Mouse (Mus musculus): ENCODE measurements at regions not wholly inside any gene's neighbourhood (a gene's known extent, or its start where the extent isn't known, plus 50 kb on each side); places are given as distances from the start of the nearest gene placed in this dataset.

DNA sequence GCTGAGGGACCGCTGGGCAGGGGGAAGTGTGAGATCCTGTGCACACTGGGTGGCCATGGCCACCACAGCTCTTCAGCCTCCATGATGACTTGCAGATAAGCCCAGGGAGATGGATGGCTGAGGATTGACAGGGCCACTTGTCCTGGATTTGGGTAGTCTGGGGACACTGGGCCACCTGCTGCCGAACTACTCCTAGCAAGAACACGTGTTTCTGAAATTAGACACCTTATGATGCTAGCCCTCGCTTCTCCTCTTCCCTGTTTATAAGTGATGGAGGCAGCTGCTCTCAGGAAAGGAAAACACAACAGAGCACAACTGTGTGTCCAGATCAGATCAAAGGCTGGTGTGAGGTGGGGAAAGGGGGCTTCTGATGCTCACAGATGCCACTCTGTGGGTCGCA lies 64.9 kb upstream of the Tpm1 start:
- Histone ChIP-seq H3K27me3 (replicated peaks) (no peaks in the 10 kb centered on the region), H3K4me3 (replicated peaks) (no peak overlapping the region), H3K9ac (no peak overlapping the region), H3K9me3 (no peaks in the 10 kb centered on the region), H3K27ac (no peak overlapping the region), H3K36me3 (no peaks in the 10 kb centered on the region), H3K4me2 (no peak overlapping the region), H3K4me1 (peaks cover 11% of the 10 kb centered on the region; the same call in 1 of the 2 replicates)
- ATAC-seq (ENCODE audit: insufficient read depth, low FRiP score, low read depth), result no peak
- WGBS, result 67% methylated on average over 5 of the region's 5 CpGs

DNA sequence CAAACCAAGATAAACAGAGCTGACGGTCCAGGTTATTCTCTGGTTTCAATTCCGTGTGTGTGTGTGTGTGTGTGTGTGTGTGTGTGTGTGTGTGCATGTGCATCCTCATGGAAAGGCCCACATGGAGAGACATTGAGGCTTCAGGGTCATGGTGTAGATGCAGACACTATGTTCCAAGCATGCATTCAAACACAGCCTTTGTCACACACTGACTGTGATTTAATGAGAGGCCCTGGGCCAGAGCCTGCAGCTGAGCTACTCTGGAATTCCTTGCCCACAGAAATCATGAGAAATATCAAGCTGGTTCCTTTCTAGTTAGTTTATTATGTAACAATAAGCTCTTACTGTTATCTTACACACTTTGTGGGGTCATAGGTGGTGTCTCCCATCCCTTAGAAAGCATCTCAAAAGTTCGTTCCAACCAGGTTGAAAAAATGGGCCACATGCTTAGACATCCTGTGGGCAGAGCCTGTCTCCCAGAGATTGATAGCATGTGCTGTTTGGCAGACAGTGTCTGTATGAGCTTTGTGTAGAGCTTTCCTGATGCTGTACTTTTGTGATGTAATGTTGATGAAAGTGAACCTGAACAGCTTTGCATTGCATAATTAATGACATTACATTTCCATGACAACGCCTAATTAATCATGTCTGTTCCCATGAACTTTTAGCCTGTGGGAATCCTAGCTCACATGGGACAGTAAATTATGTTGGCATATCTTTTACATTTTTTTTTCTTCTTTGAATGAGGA lies 62.8 kb upstream of the Tpm1 start:
- no peak overlapping the region for H3K9ac ChIP-seq
- peaks cover 11% of the 10 kb centered on the region; the same call in 1 of the 2 replicates for H3K4me1 ChIP-seq
- WGBS, result 65% methylated on average over 4 of the region's 4 CpGs
- no peaks in the 10 kb centered on the region for H3K9me3 ChIP-seq
- no peaks in the 10 kb centered on the region for H3K27me3 ChIP-seq (replicated peaks)
- no peaks in the 10 kb centered on the region for H3K36me3 ChIP-seq
- peak overlapping the region; percentile 14; the same call in 1 of the 2 replicates for H3K27ac ChIP-seq
- no peak for ATAC-seq (ENCODE audit: insufficient read depth, low FRiP score, low read depth)
- H3K4me3 ChIP-seq (replicated peaks), result no peak overlapping the region
- H3K4me2 ChIP-seq, result no peak overlapping the region

- no peaks in the 10 kb centered on the region for H3K9me3 ChIP-seq
- 0 out of 2 replicates have a peak overlapping the region, but pooled peaks have one; percentile 0 for H3K27ac ChIP-seq
- H3K4me2 ChIP-seq, result no peak overlapping the region
- no peak for ATAC-seq (ENCODE audit: insufficient read depth, low FRiP score, low read depth)
- H3K9ac ChIP-seq, result no peak overlapping the region
- H3K4me3 ChIP-seq (replicated peaks), result no peak overlapping the region
- no peaks in the 10 kb centered on the region for H3K27me3 ChIP-seq (replicated peaks)
- WGBS, result 11% methylated on average over 3 of the region's 3 CpGs
- peaks cover 19% of the 10 kb centered on the region for H3K4me1 ChIP-seq
- H3K36me3 ChIP-seq, result no peaks in the 10 kb centered on the region
Measured at GRCm38 (mm10) chr9:67107938-67108337, 58.7 kb upstream of the Tpm1 start.

DNA sequence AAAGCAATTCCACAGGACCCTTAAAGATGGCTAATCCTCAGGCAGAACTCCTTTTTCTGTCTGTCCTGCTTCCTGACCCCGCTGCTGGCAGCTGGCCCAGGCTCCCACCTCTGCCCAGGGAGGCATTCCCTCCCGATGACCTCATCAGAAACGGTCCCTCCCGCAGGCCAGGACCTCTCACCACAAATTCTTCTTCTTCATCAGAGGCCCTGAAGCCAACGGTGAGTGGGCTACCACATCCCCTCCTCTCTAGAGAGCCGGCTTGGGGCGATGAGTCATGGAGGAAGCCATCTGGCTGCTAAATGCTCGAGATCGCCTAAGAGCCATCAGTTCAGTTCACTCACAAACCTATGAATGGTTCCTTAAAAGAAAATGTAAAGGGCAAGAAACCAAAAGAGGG lies 56.7 kb upstream of the Tpm1 start:
- H3K27me3 ChIP-seq (replicated peaks), result no peaks in the 10 kb centered on the region
- 14% methylated on average over 9 of the region's 9 CpGs for WGBS
- H3K36me3 ChIP-seq, result no peaks in the 10 kb centered on the region
- H3K9ac ChIP-seq, result no peak overlapping the region
- no peak for ATAC-seq (ENCODE audit: insufficient read depth, low FRiP score, low read depth)
- H3K4me1 ChIP-seq, result peaks cover 15% of the 10 kb centered on the region
- no peak overlapping the region for H3K4me3 ChIP-seq (replicated peaks)
- H3K4me2 ChIP-seq, result no peak overlapping the region
- no peak overlapping the region for H3K27ac ChIP-seq
- no peaks in the 10 kb centered on the region for H3K9me3 ChIP-seq

- Histone ChIP-seq H3K4me2 (no peak overlapping the region), H3K27me3 (replicated peaks) (no peaks in the 10 kb centered on the region), H3K9ac (no peak overlapping the region), H3K9me3 (no peaks in the 10 kb centered on the region), H3K4me1 (peaks cover 15% of the 10 kb centered on the region), H3K27ac (no peak overlapping the region), H3K4me3 (replicated peaks) (no peak overlapping the region), H3K36me3 (no peaks in the 10 kb centered on the region)
- ATAC-seq (ENCODE audit: insufficient read depth, low FRiP score, low read depth), result no peak
- WGBS, result 75% methylated on average over 2 of the region's 2 CpGs
Measured at GRCm38 (mm10) chr9:67105216-67105615, 56.0 kb upstream of the Tpm1 start.

- no peak for ATAC-seq (ENCODE audit: insufficient read depth, low FRiP score, low read depth)
- Histone ChIP-seq H3K4me2 (no peak overlapping the region), H3K9ac (no peak overlapping the region), H3K4me3 (replicated peaks) (no peak overlapping the region), H3K27ac (no peak overlapping the region), H3K27me3 (replicated peaks) (no peaks in the 10 kb centered on the region), H3K4me1 (peaks cover 15% of the 10 kb centered on the region), H3K9me3 (no peaks in the 10 kb centered on the region), H3K36me3 (no peaks in the 10 kb centered on the region)
- 60% methylated on average over 4 of the region's 4 CpGs for WGBS
Measured at GRCm38 (mm10) chr9:67104616-67105015, 55.4 kb upstream of the Tpm1 start.

DNA sequence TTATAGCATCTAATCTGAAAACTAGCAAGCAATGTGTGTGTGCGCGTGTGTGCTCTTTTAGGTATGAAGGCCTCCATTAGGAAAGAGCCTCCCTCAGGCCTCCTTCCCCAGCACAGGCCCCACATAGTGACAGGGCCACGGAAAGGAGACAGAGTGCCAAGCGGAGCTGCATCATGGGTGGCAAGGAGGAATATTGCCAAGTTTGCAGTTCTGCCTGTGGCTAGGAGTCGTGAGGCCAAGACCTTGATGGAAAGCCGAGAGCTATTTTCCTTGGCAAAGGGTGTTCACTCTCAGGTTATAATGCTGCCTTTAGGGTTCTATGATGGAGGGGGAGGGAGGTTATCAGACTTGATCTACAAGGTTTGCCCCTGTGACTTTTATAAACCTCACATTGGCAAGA lies 53.4 kb upstream of the Tpm1 start:
- peaks cover 18% of the 10 kb centered on the region for H3K4me1 ChIP-seq
- H3K36me3 ChIP-seq, result no peaks in the 10 kb centered on the region
- H3K4me3 ChIP-seq (replicated peaks), result no peak overlapping the region
- H3K27me3 ChIP-seq (replicated peaks), result no peaks in the 10 kb centered on the region
- 67% methylated on average over 6 of the region's 6 CpGs for WGBS
- no peak for ATAC-seq (ENCODE audit: insufficient read depth, low FRiP score, low read depth)
- H3K9ac ChIP-seq, result no peak overlapping the region
- no peak overlapping the region for H3K27ac ChIP-seq
- no peaks in the 10 kb centered on the region for H3K9me3 ChIP-seq
- H3K4me2 ChIP-seq, result no peak overlapping the region

DNA sequence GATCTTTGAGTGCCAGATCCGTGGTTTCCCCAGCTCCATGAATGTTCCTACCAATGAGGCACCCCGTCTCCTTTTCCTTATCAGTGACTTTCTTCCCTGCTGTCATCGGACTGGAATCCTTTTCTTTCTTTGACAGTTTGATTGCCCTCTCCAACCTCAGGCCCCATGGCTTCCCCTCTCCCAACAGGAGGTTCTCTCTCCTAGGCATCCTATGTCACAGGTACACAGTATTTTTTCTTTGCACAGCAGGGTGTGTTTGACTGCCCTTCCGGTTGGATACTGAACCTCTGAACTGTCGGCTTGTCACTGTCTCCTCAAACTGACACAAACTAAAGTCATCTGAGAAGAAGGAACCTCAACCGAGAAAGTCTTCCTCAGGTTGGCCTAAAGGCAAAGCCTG lies 50.3 kb upstream of the Tpm1 start:
- ATAC-seq (ENCODE audit: insufficient read depth, low FRiP score, low read depth), result no peak
- Histone ChIP-seq H3K4me2 (no peak overlapping the region), H3K36me3 (no peaks in the 10 kb centered on the region), H3K27me3 (replicated peaks) (no peaks in the 10 kb centered on the region), H3K4me1 (peaks cover 5% of the 10 kb centered on the region; the same call in 1 of the 2 replicates), H3K27ac (no peak overlapping the region), H3K9ac (no peak overlapping the region), H3K4me3 (replicated peaks) (no peak overlapping the region), H3K9me3 (no peaks in the 10 kb centered on the region)
- WGBS, result 41% methylated on average over 6 of the region's 6 CpGs
